Mouse (Mus musculus): Measurements from ENCODE around the gene Kxd1. TPM values are rescaled to one million over a fixed set of nuclear protein-coding genes. Genes with fewer than 3 reads are reported as not detected.

The Kxd1 gene
- polyA plus RNA-seq, 1 experiment from 2014 or later, result 81.8 TPM

GRCm38 (mm10) chr8:70509281-70509952, 18.3 kb downstream of the Kxd1 start:
- Histone ChIP-seq H3K9me3 (replicated peaks; ENCODE audit: low read length) (no peaks in the 10 kb centered on the region), H3K27ac (peak overlapping the region; percentile 93), H3K36me3 (ENCODE audit: insufficient read depth, low read length) (peaks cover 13% of the 10 kb centered on the region), H3K4me1 (replicated peaks; ENCODE audit: insufficient read depth, low read length) (peaks cover 13% of the 10 kb centered on the region), H3K4me3 (replicated peaks; ENCODE audit: low read depth, low read length) (peak overlapping the region; percentile 84), H3K9ac (ENCODE audit: low read depth, low read length) (peak overlapping the region; percentile 98), H3K27me3 (ENCODE audit: insufficient read depth, low read length) (no peaks in the 10 kb centered on the region), H3K4me2 (ENCODE audit: low read length) (peak overlapping the region; percentile 95)
- DNase-seq (ENCODE audit: low spot score) (no peak), ATAC-seq (replicated peaks; ENCODE audit: low FRiP score, low read depth) (no peak)
- WGBS, result 10% methylated on average over 25 of the region's 25 CpGs
- no peak for TF ChIP-seq CTCF (IDR thresholded peaks at IDR 0.05; ENCODE audit: low read depth)

GRCm38 (mm10) chr8:70507027-70507393, 20.7 kb downstream of the Kxd1 start:
- no peaks in the 10 kb centered on the region for H3K9me3 ChIP-seq (replicated peaks; ENCODE audit: low read length)
- H3K9ac ChIP-seq (ENCODE audit: low read depth, low read length), result no peak overlapping the region
- no peak overlapping the region for H3K4me2 ChIP-seq (ENCODE audit: low read length)
- no peak overlapping the region for H3K27ac ChIP-seq
- 68% methylated on average over 5 of the region's 5 CpGs for WGBS
- peaks cover 17% of the 10 kb centered on the region for H3K4me1 ChIP-seq (replicated peaks; ENCODE audit: insufficient read depth, low read length)
- DNase-seq (ENCODE audit: low spot score) (no peak), ATAC-seq (replicated peaks; ENCODE audit: low FRiP score, low read depth) (no peak)
- TF ChIP-seq CTCF (IDR thresholded peaks at IDR 0.05; ENCODE audit: low read depth), result no peak
- no peak overlapping the region for H3K4me3 ChIP-seq (replicated peaks; ENCODE audit: low read depth, low read length)
- peaks cover 8% of the 10 kb centered on the region for H3K27me3 ChIP-seq (ENCODE audit: insufficient read depth, low read length)
- peaks cover 8% of the 10 kb centered on the region for H3K36me3 ChIP-seq (ENCODE audit: insufficient read depth, low read length)

- Histone ChIP-seq H3K4me3 (replicated peaks; ENCODE audit: low read depth, low read length) (peak within 1 kb of the TSS; percentile 77), H3K9me3 (replicated peaks; ENCODE audit: low read length) (no peaks in the 10 kb centered on the region), H3K27me3 (ENCODE audit: insufficient read depth, low read length) (peaks cover 14% of the 10 kb centered on the region), H3K36me3 (ENCODE audit: insufficient read depth, low read length) (peaks cover 8% of the 10 kb centered on the region), H3K4me2 (ENCODE audit: low read length) (peak within 1 kb of the TSS; percentile 78), H3K4me1 (replicated peaks; ENCODE audit: insufficient read depth, low read length) (peaks cover 19% of the 10 kb centered on the region), H3K27ac (peak within 1 kb of the TSS; percentile 89), H3K9ac (ENCODE audit: low read depth, low read length) (peak within 1 kb of the TSS; percentile 82)
- peak; percentile 88 for ATAC-seq (replicated peaks; ENCODE audit: low FRiP score, low read depth)
- peak; percentile 94 for TF ChIP-seq CTCF (IDR thresholded peaks at IDR 0.05; ENCODE audit: low read depth)
- peak; percentile 98 for DNase-seq (ENCODE audit: low spot score)
- 3% methylated on average over 40 of the region's 40 CpGs for WGBS
These were observed 21.3 kb downstream of the Kxd1 start, which contains the start of gene Rex1bd for GRCm38 (mm10) chr8:70506328-70507026. Rex1bd (minus strand) TSS chr8:70506752.

- peak overlapping the region; percentile 77 for H3K4me3 ChIP-seq (replicated peaks; ENCODE audit: low read depth, low read length)
- peak overlapping the region; percentile 82 for H3K9ac ChIP-seq (ENCODE audit: low read depth, low read length)
- H3K27me3 ChIP-seq (ENCODE audit: insufficient read depth, low read length), result peaks cover 20% of the 10 kb centered on the region
- ATAC-seq (replicated peaks; ENCODE audit: low FRiP score, low read depth), result peak; percentile 12
- 38% methylated on average over 32 of the region's 32 CpGs for WGBS
- peak overlapping the region; percentile 89 for H3K27ac ChIP-seq
- peaks cover 8% of the 10 kb centered on the region for H3K36me3 ChIP-seq (ENCODE audit: insufficient read depth, low read length)
- H3K4me2 ChIP-seq (ENCODE audit: low read length), result peak overlapping the region; percentile 78
- peaks cover 21% of the 10 kb centered on the region for H3K4me1 ChIP-seq (replicated peaks; ENCODE audit: insufficient read depth, low read length)
- no peak for TF ChIP-seq CTCF (IDR thresholded peaks at IDR 0.05; ENCODE audit: low read depth)
- no peak for DNase-seq (ENCODE audit: low spot score)
- H3K9me3 ChIP-seq (replicated peaks; ENCODE audit: low read length), result no peaks in the 10 kb centered on the region
These were observed 21.9 kb downstream of the Kxd1 start for GRCm38 (mm10) chr8:70505698-70506327.

- Histone ChIP-seq H3K27ac (no peak overlapping the region), H3K4me3 (replicated peaks; ENCODE audit: low read depth, low read length) (no peak overlapping the region), H3K27me3 (ENCODE audit: insufficient read depth, low read length) (peaks cover 27% of the 10 kb centered on the region), H3K4me1 (replicated peaks; ENCODE audit: insufficient read depth, low read length) (peaks cover 24% of the 10 kb centered on the region), H3K4me2 (ENCODE audit: low read length) (no peak overlapping the region), H3K9me3 (replicated peaks; ENCODE audit: low read length) (no peaks in the 10 kb centered on the region), H3K36me3 (ENCODE audit: insufficient read depth, low read length) (peaks cover 8% of the 10 kb centered on the region), H3K9ac (ENCODE audit: low read depth, low read length) (no peak overlapping the region)
- peak; percentile 83 for DNase-seq (ENCODE audit: low spot score)
- no peak for ATAC-seq (replicated peaks; ENCODE audit: low FRiP score, low read depth)
- TF ChIP-seq CTCF (IDR thresholded peaks at IDR 0.05; ENCODE audit: low read depth), result peak; percentile 90
- WGBS, result 61% methylated on average over 3 of the region's 3 CpGs
These were observed 22.9 kb downstream of the Kxd1 start for GRCm38 (mm10) chr8:70504851-70505250.

GRCm38 (mm10) chr8:70504291-70504716, 23.5 kb downstream of the Kxd1 start:
- 41% methylated on average over 16 of the region's 16 CpGs for WGBS

More at GRCm38 (mm10) chr8:70504291-70504716, 23.5 kb downstream of the Kxd1 start:
- Histone ChIP-seq H3K4me2 (ENCODE audit: low read length) (no peak overlapping the region), H3K27ac (no peak overlapping the region), H3K4me1 (replicated peaks; ENCODE audit: insufficient read depth, low read length) (peaks cover 24% of the 10 kb centered on the region), H3K9ac (ENCODE audit: low read depth, low read length) (no peak overlapping the region), H3K36me3 (ENCODE audit: insufficient read depth, low read length) (peaks cover 8% of the 10 kb centered on the region), H3K27me3 (ENCODE audit: insufficient read depth, low read length) (peaks cover 31% of the 10 kb centered on the region), H3K9me3 (replicated peaks; ENCODE audit: low read length) (no peaks in the 10 kb centered on the region), H3K4me3 (replicated peaks; ENCODE audit: low read depth, low read length) (no peak overlapping the region)
- TF ChIP-seq CTCF (IDR thresholded peaks at IDR 0.05; ENCODE audit: low read depth), result no peak
- ATAC-seq (replicated peaks; ENCODE audit: low FRiP score, low read depth), result no peak
- no peak for DNase-seq (ENCODE audit: low spot score)
